Mouse (Mus musculus) forebrain, embryonic 14.5 days (tissue): Measurements from ENCODE around the gene Cytip. TPM values are rescaled to one million over a fixed set of nuclear protein-coding genes. Genes with fewer than 3 reads are reported as not detected.
"Not testable (repeated sequence)": the region's sequence is repeated elsewhere in the genome, so short reads cannot be mapped to it uniquely, and the experiment has no call there.

Experiments used
- ATAC-seq: fragments of 200-750 bp; cut with Nextera tagmentation; 2 replicates; pipeline ENCODE4 v1.8.0; 2017; ENCODE audit warnings: mild to moderate bottlenecking, moderate library complexity
- DNase-seq: peaks from one replicate; pipeline ENCODE4 v3.0.0-alpha.2; 2015; ENCODE audit warnings: low spot score
- H3K27ac ChIP-seq: fragments of 300-500 bp; sonication (generic); 2 replicates; pipeline ENCODE4 v1.5.1; 2014; ENCODE audit warnings: low read depth, mild to moderate bottlenecking, control low read depth, low read length, moderate library complexity
- H3K27me3 ChIP-seq: fragments of 300-500 bp; sonication (generic); replicated peaks from 2 replicates; pipeline ENCODE4 v1.6.1; 2014; ENCODE audit warnings: low read length, control low read depth, mixed read lengths; ENCODE audit not compliant: control insufficient read depth, insufficient read depth
- H3K36me3 ChIP-seq: fragments of 300-500 bp; sonication (generic); 2 replicates; pipeline ENCODE4 v1.6.1; 2014; ENCODE audit warnings: low read length, control low read depth; ENCODE audit not compliant: control insufficient read depth, insufficient read depth
- H3K4me1 ChIP-seq: fragments of 300-500 bp; sonication (generic); 2 replicates; pipeline ENCODE4 v1.6.1; 2014; ENCODE audit warnings: antibody characterized with exemption, low read length, control low read depth; ENCODE audit not compliant: control insufficient read depth, insufficient read depth
- H3K4me2 ChIP-seq: fragments of 300-500 bp; sonication (generic); 2 replicates; pipeline ENCODE4 v1.6.1; 2014; ENCODE audit warnings: mild to moderate bottlenecking, control low read depth, low read length
- H3K4me3 ChIP-seq: fragments of 300-500 bp; sonication (generic); 2 replicates; pipeline ENCODE4 v1.5.1; 2014; ENCODE audit warnings: low read depth, low read length, control low read depth
- H3K9ac ChIP-seq: fragments of 300-500 bp; sonication (generic); 2 replicates; pipeline ENCODE4 v1.6.1; 2014; ENCODE audit warnings: mild to moderate bottlenecking, low read length, control low read depth, moderate library complexity
- H3K9me3 ChIP-seq: fragments of 300-500 bp; sonication (generic); replicated peaks from 2 replicates; pipeline ENCODE4 v1.6.1; 2016; ENCODE audit warnings: low read length, control low read depth, mixed read lengths; ENCODE audit not compliant: control insufficient read depth
- WGBS: fragments of 180-500 bp; shearing (Covaris S2); extraction: QIAGEN DNeasy Blood & Tissue Kit; methylation state at CpG from one replicate; pipeline ENCODE4 v1.1.7; 2014; 5-methylcytosine and 5-hydroxymethylcytosine counted together
- polyA plus RNA-seq: library from polyadenylated mRNA; unstranded; fragments of >200 nt; fragmentation: Nextera tagmentation; extraction: Ambion mirVana; gene quantifications from 2 replicates; pipeline ENCODE4 v1.2.1, GENCODE M21; 2014

Gene Cytip
- polyA plus RNA-seq, 1 experiment from 2014 or later = not detected

GRCm38 (mm10) chr2:58140531-58140930 lies 54.8 kb downstream of the Cytip start:
- Histone ChIP-seq H3K4me2 (no peak overlapping the region), H3K9ac (no peak overlapping the region), H3K4me3 (no peak overlapping the region), H3K36me3 (no peaks in the 10 kb centered on the region), H3K4me1 (no peaks in the 10 kb centered on the region), H3K9me3 (no peaks in the 10 kb centered on the region), H3K27ac (no peak overlapping the region), H3K27me3 (no peaks in the 10 kb centered on the region)
- WGBS = 89% methylated on average over 1 of the region's 1 CpGs
- ATAC-seq = no peak
- DNase-seq = no peak

DNA sequence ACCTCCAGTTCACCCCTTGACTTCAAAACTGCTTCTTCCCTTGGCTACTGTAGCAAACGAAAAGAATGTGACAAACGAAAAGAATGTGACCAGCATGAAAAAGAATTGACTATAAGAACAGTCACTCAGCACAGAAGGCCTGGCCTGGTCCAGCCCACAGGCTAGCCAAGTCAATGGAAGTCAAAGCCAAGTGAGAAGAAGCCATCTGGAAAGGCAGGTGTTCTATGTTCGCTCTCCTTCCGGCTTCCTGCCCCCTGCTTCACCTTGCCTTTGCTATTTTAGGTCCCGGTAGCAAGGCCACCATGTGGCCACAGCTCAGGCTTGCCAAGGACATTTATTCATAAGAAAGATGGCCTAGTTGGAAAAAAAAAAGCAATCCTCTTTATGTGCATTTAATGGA lies 56.7 kb downstream of the Cytip start:
- no peak for ATAC-seq
- WGBS = 87% methylated on average over 5 of the region's 5 CpGs

GRCm38 (mm10) chr2:58137676-58138075 lies 57.7 kb downstream of the Cytip start:
- 91% methylated on average over 7 of the region's 7 CpGs for WGBS
- Histone ChIP-seq H3K9ac (no peak overlapping the region), H3K4me2 (no peak overlapping the region), H3K9me3 (no peaks in the 10 kb centered on the region), H3K4me3 (no peak overlapping the region), H3K36me3 (no peaks in the 10 kb centered on the region), H3K4me1 (no peaks in the 10 kb centered on the region), H3K27me3 (no peaks in the 10 kb centered on the region), H3K27ac (no peak overlapping the region)
- no peak for ATAC-seq
- no peak for DNase-seq

More for the DNA sequence above, 56.7 kb downstream of the Cytip start:
- no peak for DNase-seq
- no peaks in the 10 kb centered on the region for H3K9me3 ChIP-seq
- no peak overlapping the region for H3K4me2 ChIP-seq
- H3K4me3 ChIP-seq = no peak overlapping the region
- H3K9ac ChIP-seq = no peak overlapping the region
- H3K4me1 ChIP-seq = no peaks in the 10 kb centered on the region
- no peaks in the 10 kb centered on the region for H3K27me3 ChIP-seq
- H3K36me3 ChIP-seq = no peaks in the 10 kb centered on the region
- no peak overlapping the region for H3K27ac ChIP-seq

DNA sequence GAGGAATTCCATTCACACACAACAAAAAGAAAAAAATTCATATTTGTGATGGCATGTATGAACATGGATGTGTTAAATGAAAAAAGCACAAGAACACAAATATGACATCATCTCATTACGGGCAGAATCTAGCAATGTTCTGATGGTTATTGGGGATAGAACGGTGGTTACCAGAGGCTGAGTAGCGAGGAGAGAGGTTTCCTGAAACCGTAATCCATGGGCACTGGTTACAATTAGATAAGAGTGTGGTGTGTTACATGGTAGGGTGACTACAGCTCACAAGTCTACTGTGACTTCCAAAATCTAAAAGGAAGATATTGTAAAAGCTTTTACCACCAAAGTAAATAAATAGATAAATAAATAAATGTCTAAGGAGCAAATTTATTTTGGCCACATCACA lies 58.8 kb downstream of the Cytip start:
- no peak for ATAC-seq
- H3K9ac ChIP-seq = no peak overlapping the region
- H3K4me1 ChIP-seq = no peaks in the 10 kb centered on the region
- no peaks in the 10 kb centered on the region for H3K9me3 ChIP-seq
- no peak overlapping the region for H3K4me3 ChIP-seq
- H3K27ac ChIP-seq = no peak overlapping the region
- WGBS = 96% methylated on average over 4 of the region's 4 CpGs
- DNase-seq = no peak
- no peaks in the 10 kb centered on the region for H3K27me3 ChIP-seq
- no peaks in the 10 kb centered on the region for H3K36me3 ChIP-seq
- H3K4me2 ChIP-seq = no peak overlapping the region

GRCm38 (mm10) chr2:58135061-58135463 lies 60.3 kb downstream of the Cytip start:
- H3K27ac ChIP-seq = no peak overlapping the region
- WGBS = 89% methylated on average over 2 of the region's 2 CpGs
- no peaks in the 10 kb centered on the region for H3K4me1 ChIP-seq
- ATAC-seq (no peak), DNase-seq (no peak)
- H3K9me3 ChIP-seq = no peaks in the 10 kb centered on the region
- no peak overlapping the region for H3K4me3 ChIP-seq
- H3K9ac ChIP-seq = no peak overlapping the region
- H3K27me3 ChIP-seq = no peaks in the 10 kb centered on the region
- H3K4me2 ChIP-seq = no peak overlapping the region
- H3K36me3 ChIP-seq = no peaks in the 10 kb centered on the region

GRCm38 (mm10) chr2:58132597-58132996 lies 62.7 kb downstream of the Cytip start:
- H3K27me3 ChIP-seq = no peaks in the 10 kb centered on the region
- H3K9me3 ChIP-seq = no peaks in the 10 kb centered on the region
- no peak overlapping the region for H3K27ac ChIP-seq
- H3K9ac ChIP-seq = no peak overlapping the region
- H3K4me2 ChIP-seq = no peak overlapping the region
- 66% methylated on average over 2 of the region's 2 CpGs for WGBS
- H3K4me1 ChIP-seq = no peaks in the 10 kb centered on the region
- H3K4me3 ChIP-seq = no peak overlapping the region
- no peak for ATAC-seq
- H3K36me3 ChIP-seq = no peaks in the 10 kb centered on the region
- DNase-seq = no peak

DNA sequence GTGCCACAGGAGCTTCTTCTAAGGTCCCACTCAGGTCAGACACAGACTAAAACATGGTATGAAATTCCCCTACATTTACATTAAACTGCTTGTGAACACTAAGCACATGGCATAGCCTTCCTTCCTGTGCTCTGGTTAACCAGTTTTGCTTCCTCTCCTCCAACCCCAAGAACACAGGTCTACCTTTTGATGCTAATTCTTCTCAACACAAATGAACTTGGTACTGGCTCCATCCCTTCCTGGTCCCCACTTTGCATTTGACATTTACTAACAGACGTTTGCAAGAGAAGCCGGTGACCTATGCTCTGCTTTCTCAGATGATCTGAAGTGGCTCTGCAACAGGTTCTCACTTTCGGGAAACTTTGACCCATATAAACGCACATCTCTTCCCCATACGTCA lies 65.4 kb downstream of the Cytip start:
- 90% methylated on average over 5 of the region's 5 CpGs for WGBS
- ATAC-seq = no peak
- no peaks in the 10 kb centered on the region for H3K36me3 ChIP-seq

DNA sequence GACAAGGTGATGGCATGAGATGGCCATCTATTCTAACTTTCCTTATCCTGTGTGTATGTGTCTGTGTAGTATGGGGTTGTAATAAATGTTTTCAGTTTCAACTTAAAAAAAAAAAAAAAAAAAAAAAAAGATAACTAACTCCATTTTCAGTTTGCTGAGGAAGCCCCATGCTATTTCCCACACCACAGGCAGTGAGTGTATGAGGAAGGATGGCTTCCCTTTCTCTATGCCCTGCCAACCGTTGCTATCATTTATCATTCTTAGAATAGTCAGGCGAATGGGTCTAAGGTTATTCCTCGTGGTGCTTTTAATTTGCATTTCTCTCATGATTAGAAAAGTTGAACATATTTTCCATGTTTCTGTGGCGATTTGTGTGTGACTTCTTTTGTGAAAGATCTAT lies 84.2 kb downstream of the Cytip start:
- no peak overlapping the region for H3K9ac ChIP-seq
- no peaks in the 10 kb centered on the region for H3K9me3 ChIP-seq
- WGBS = 88% methylated on average over 4 of the region's 4 CpGs
- no peak overlapping the region for H3K4me3 ChIP-seq
- no peak for ATAC-seq
- no peaks in the 10 kb centered on the region for H3K27me3 ChIP-seq
- H3K4me1 ChIP-seq = no peaks in the 10 kb centered on the region
- no peak for DNase-seq
- no peak overlapping the region for H3K4me2 ChIP-seq
- H3K27ac ChIP-seq = no peak overlapping the region
- H3K36me3 ChIP-seq = no peaks in the 10 kb centered on the region

More for the DNA sequence above, 65.4 kb downstream of the Cytip start:
- DNase-seq = no peak
- Histone ChIP-seq H3K27ac (no peak overlapping the region), H3K9ac (no peak overlapping the region), H3K4me3 (no peak overlapping the region), H3K4me1 (no peaks in the 10 kb centered on the region), H3K27me3 (no peaks in the 10 kb centered on the region), H3K4me2 (no peak overlapping the region), H3K9me3 (no peaks in the 10 kb centered on the region)

- H3K4me3 ChIP-seq, H3K4me1 ChIP-seq, H3K9me3 ChIP-seq, H3K36me3 ChIP-seq, ATAC-seq, H3K27ac ChIP-seq, H3K27me3 ChIP-seq, H3K9ac ChIP-seq, DNase-seq, H3K4me2 ChIP-seq: not testable (repeated sequence)
- WGBS = 89% methylated on average over 13 of the region's 16 CpGs
Observed at GRCm38 (mm10) chr2:58107887-58108286, 87.4 kb downstream of the Cytip start.
